Mouse (Mus musculus) midbrain, embryonic 13.5 days (tissue): ENCODE measurements at regions not wholly inside any gene's neighbourhood (a gene's known extent, or its start where the extent isn't known, plus 50 kb on each side); places are given as distances from the start of the nearest gene placed in this dataset.

Experiments used
- ATAC-seq: fragments of 200-750 bp; cut with Nextera tagmentation; 2 replicates; pipeline ENCODE4 v1.8.0; 2017; ENCODE audit warnings: mild to moderate bottlenecking, moderate TSS enrichment, moderate library complexity
- H3K27ac ChIP-seq: fragments of 300-500 bp; sonication (generic); 2 replicates; pipeline ENCODE4 v1.5.1; 2015; ENCODE audit warnings: inconsistent platforms, mild to moderate bottlenecking, moderate library complexity
- H3K27me3 ChIP-seq: fragments of 300-500 bp; sonication (generic); 2 replicates; pipeline ENCODE4 v1.6.1; 2015; ENCODE audit warnings: mild to moderate bottlenecking, inconsistent platforms
- H3K36me3 ChIP-seq: fragments of 300-500 bp; sonication (generic); 2 replicates; pipeline ENCODE4 v1.6.1; 2015; ENCODE audit warnings: mild to moderate bottlenecking, inconsistent platforms
- H3K4me1 ChIP-seq: fragments of 300-500 bp; sonication (generic); replicated peaks from 2 replicates; pipeline ENCODE4 v1.6.1; 2015; ENCODE audit warnings: inconsistent platforms
- H3K4me2 ChIP-seq: fragments of 300-500 bp; sonication (generic); replicated peaks from 2 replicates; pipeline ENCODE4 v1.6.1; 2015; ENCODE audit warnings: moderate library complexity, mild to moderate bottlenecking, inconsistent platforms
- H3K4me3 ChIP-seq: fragments of 300-500 bp; sonication (generic); replicated peaks from 2 replicates; pipeline ENCODE4 v1.5.1; 2015; ENCODE audit warnings: mild to moderate bottlenecking, inconsistent platforms
- H3K9ac ChIP-seq: fragments of 300-500 bp; sonication (generic); replicated peaks from 2 replicates; pipeline ENCODE4 v1.6.1; 2015; ENCODE audit warnings: mild to moderate bottlenecking, inconsistent platforms
- H3K9me3 ChIP-seq: fragments of 300-500 bp; sonication (generic); 2 replicates; pipeline ENCODE4 v1.6.1; 2016; ENCODE audit warnings: mild to moderate bottlenecking, inconsistent platforms
- WGBS: fragments of 180-500 bp; shearing (Covaris S2); methylation state at CpG from one replicate; pipeline ENCODE4 v1.1.7; 2015; 5-methylcytosine and 5-hydroxymethylcytosine counted together

GRCm38 (mm10) chr16:80196302-80196701 is 1004.2 kb upstream of the Ncam2 start:
- ATAC-seq, result no peak
- no peaks in the 10 kb centered on the region for H3K9me3 ChIP-seq
- H3K9ac ChIP-seq, result no peak overlapping the region
- no peaks in the 10 kb centered on the region for H3K4me1 ChIP-seq
- H3K27me3 ChIP-seq, result no peaks in the 10 kb centered on the region
- H3K36me3 ChIP-seq, result no peaks in the 10 kb centered on the region
- H3K4me3 ChIP-seq, result no peak overlapping the region
- H3K4me2 ChIP-seq, result no peak overlapping the region
- H3K27ac ChIP-seq, result no peak overlapping the region
- WGBS, result 90% methylated on average over 4 of the region's 4 CpGs

- no peaks in the 10 kb centered on the region for H3K4me1 ChIP-seq
- no peak overlapping the region for H3K4me2 ChIP-seq
- no peaks in the 10 kb centered on the region for H3K27me3 ChIP-seq
- ATAC-seq, result no peak
- no peak overlapping the region for H3K27ac ChIP-seq
- 94% methylated on average over 3 of the region's 3 CpGs for WGBS
- H3K4me3 ChIP-seq, result no peak overlapping the region
- H3K9me3 ChIP-seq, result peaks cover 4% of the 10 kb centered on the region; the same call in 1 of the 2 replicates
- H3K9ac ChIP-seq, result no peak overlapping the region
- no peaks in the 10 kb centered on the region for H3K36me3 ChIP-seq
Observed at GRCm38 (mm10) chr16:80202811-80203210, 997.7 kb upstream of the Ncam2 start.

GRCm38 (mm10) chr16:80212769-80213168 is 987.7 kb upstream of the Ncam2 start:
- H3K9ac ChIP-seq, result no peak overlapping the region
- no peaks in the 10 kb centered on the region for H3K36me3 ChIP-seq
- no peak for ATAC-seq
- H3K27ac ChIP-seq, result no peak overlapping the region
- no peak overlapping the region for H3K4me3 ChIP-seq
- no peaks in the 10 kb centered on the region for H3K27me3 ChIP-seq
- no peak overlapping the region for H3K4me2 ChIP-seq
- no peaks in the 10 kb centered on the region for H3K9me3 ChIP-seq
- H3K4me1 ChIP-seq, result no peaks in the 10 kb centered on the region

GRCm38 (mm10) chr16:80255441-80255840 is 945.1 kb upstream of the Ncam2 start:
- H3K9ac ChIP-seq, result no peak overlapping the region
- no peak overlapping the region for H3K4me3 ChIP-seq
- no peak overlapping the region for H3K27ac ChIP-seq
- no peaks in the 10 kb centered on the region for H3K27me3 ChIP-seq
- no peaks in the 10 kb centered on the region for H3K9me3 ChIP-seq
- ATAC-seq, result no peak
- no peaks in the 10 kb centered on the region for H3K4me1 ChIP-seq
- no peak overlapping the region for H3K4me2 ChIP-seq
- no peaks in the 10 kb centered on the region for H3K36me3 ChIP-seq

DNA sequence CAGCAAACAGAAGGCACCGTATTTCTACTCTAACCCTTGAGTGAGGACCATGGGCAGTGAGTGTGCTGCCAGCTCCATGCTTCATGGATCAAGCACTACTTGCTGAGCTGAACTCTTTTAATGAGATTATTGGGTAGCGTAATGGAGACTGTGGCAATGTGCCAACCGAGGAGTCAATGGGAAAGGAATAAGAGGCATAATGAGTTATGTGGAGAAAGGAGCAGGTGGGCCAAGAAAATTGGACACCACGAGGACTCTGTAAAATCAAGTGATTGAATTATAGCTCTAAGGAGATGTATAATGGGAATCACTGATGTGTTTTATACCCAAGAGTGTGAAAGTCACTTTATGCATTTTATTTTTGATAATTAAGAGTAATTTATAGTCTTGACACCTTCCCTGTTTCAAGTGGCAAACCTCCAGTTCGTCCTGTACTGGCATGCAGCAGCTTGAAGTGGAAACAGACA is 934.3 kb upstream of the Ncam2 start:
- peak; percentile 88 for ATAC-seq
- H3K4me3 ChIP-seq, result no peak overlapping the region
- no peaks in the 10 kb centered on the region for H3K4me1 ChIP-seq
- H3K36me3 ChIP-seq, result no peaks in the 10 kb centered on the region
- no peaks in the 10 kb centered on the region for H3K27me3 ChIP-seq
- WGBS, result 35% methylated on average over 5 of the region's 5 CpGs
- H3K27ac ChIP-seq, result no peak overlapping the region
- no peak overlapping the region for H3K9ac ChIP-seq
- H3K4me2 ChIP-seq, result no peak overlapping the region
- H3K9me3 ChIP-seq, result no peaks in the 10 kb centered on the region

- 71% methylated on average over 5 of the region's 5 CpGs for WGBS
- peak; percentile 72; the same call in 1 of the 2 replicates for ATAC-seq
- Histone ChIP-seq H3K9ac (no peak overlapping the region), H3K27ac (no peak overlapping the region), H3K27me3 (no peaks in the 10 kb centered on the region), H3K4me2 (no peak overlapping the region), H3K4me3 (no peak overlapping the region), H3K36me3 (no peaks in the 10 kb centered on the region), H3K4me1 (0 out of 2 replicates have a peak, but pooled peaks cover 3% of the 10 kb centered on the region), H3K9me3 (no peaks in the 10 kb centered on the region)
Observed at GRCm38 (mm10) chr16:80272291-80273123, 928.0 kb upstream of the Ncam2 start.
